Mouse (Mus musculus) left cerebral cortex, adult 8-10 months (tissue): ENCODE data around the gene Krt15. TPM values are rescaled to one million over a fixed set of nuclear protein-coding genes. Genes with fewer than 3 reads are reported as not detected.

Experiments
- DNase-seq, 2 experiments: peaks; one replicate each; pipeline ENCODE4 v3.0.0; 2022; ENCODE audit warnings: low spot score in 2 of 2
- total RNA-seq, 4 experiments: library from RNA; stranded (reverse); gene quantifications; 2 replicates each; pipeline ENCODE4 v1.2.4; 2022

The Krt15 gene
- total RNA-seq, 4 experiments from 2014 or later = not detected

GRCm38 (mm10) chr11:100124901-100125300, 10.8 kb downstream of the Krt15 start:
- no peak for DNase-seq

- DNase-seq = no peak
These were observed 14.3 kb downstream of the Krt15 start, which contains the start of gene Krt13 for GRCm38 (mm10) chr11:100121466-100121865. Krt13 (minus strand) TSS chr11:100121566.

- no peak for DNase-seq
These were observed 15.4 kb downstream of the Krt15 start for GRCm38 (mm10) chr11:100120331-100120730.

- DNase-seq = no peak
These were observed 22.0 kb downstream of the Krt15 start for GRCm38 (mm10) chr11:100113742-100114029.

- DNase-seq = no peak
These were observed 22.6 kb downstream of the Krt15 start for GRCm38 (mm10) chr11:100112935-100113741.

GRCm38 (mm10) chr11:100105576-100106122, 30.1 kb downstream of the Krt15 start, which contains the start of gene Krt36:
Krt36 (minus strand) TSS chr11:100105626.
- no peak for DNase-seq

- DNase-seq = no peak
These were observed 32.9 kb downstream of the Krt15 start for GRCm38 (mm10) chr11:100102693-100103429.

- no peak for DNase-seq
These were observed 35.3 kb downstream of the Krt15 start for GRCm38 (mm10) chr11:100100391-100100790.

- DNase-seq = no peak
These were observed 37.9 kb downstream of the Krt15 start for GRCm38 (mm10) chr11:100097819-100098218.

- DNase-seq = no peak
These were observed 39.6 kb downstream of the Krt15 start, which contains the start of gene Krt35 for GRCm38 (mm10) chr11:100096141-100096540. Krt35 (minus strand) TSS chr11:100096241.

- peak in 1 of 2 experiments; percentile 23 for DNase-seq
These were observed 47.2 kb downstream of the Krt15 start for GRCm38 (mm10) chr11:100088378-100089025.

- no peak for DNase-seq
These were observed 47.9 kb downstream of the Krt15 start, which contains the start of gene Krt32 for GRCm38 (mm10) chr11:100087861-100088260. Krt32 (minus strand) TSS chr11:100088226.

Other genes with a start within 250 kb of the Krt15 start
- gene Krtap31-1, start 228.0 kb downstream of the Krt15 start, total RNA-seq = not detected
- gene Gm11565, start 221.2 kb downstream of the Krt15 start, total RNA-seq = not detected
- gene Krtap31-2, start 199.6 kb downstream of the Krt15 start, total RNA-seq = not detected
- gene Krtap9-5, start 187.5 kb downstream of the Krt15 start, total RNA-seq = not detected
- not detected for gene Krtap29-1, start 156.9 kb downstream of the Krt15 start, total RNA-seq
- not detected for gene Krtap16-1, start 149.3 kb downstream of the Krt15 start, total RNA-seq
- gene Krtap17-1, start 141.9 kb downstream of the Krt15 start, total RNA-seq = not detected
- gene Krt33a, start 119.7 kb downstream of the Krt15 start, total RNA-seq = not detected
- gene Krt33b, start 106.1 kb downstream of the Krt15 start, total RNA-seq = not detected
- gene Krt34, start 94.4 kb downstream of the Krt15 start, total RNA-seq = not detected
- not detected for gene Krt31, start 85.4 kb downstream of the Krt15 start, total RNA-seq
- gene Krt32, start 47.7 kb downstream of the Krt15 start, total RNA-seq = not detected
- gene Krt35, start 39.7 kb downstream of the Krt15 start, total RNA-seq = not detected
- not detected for gene Krt36, start 30.3 kb downstream of the Krt15 start, total RNA-seq
- gene Krt13, start 14.4 kb downstream of the Krt15 start, total RNA-seq = not detected
- not detected for gene Krt19, start 12.7 kb upstream of the Krt15 start, total RNA-seq
- 1 to 10 TPM; 4.2 to 5.0 (median 4.4) TPM for gene Krt9, start 57.3 kb upstream of the Krt15 start, total RNA-seq
- not detected for gene Krt14, start 71.6 kb upstream of the Krt15 start, total RNA-seq
- not detected for gene Krt16, start 113.0 kb upstream of the Krt15 start, total RNA-seq
- gene Krt17, start 125.1 kb upstream of the Krt15 start, total RNA-seq = under 1 TPM in 1 of 4 experiments, not detected in 3; 0.50 TPM
- gene Krt42, start 133.9 kb upstream of the Krt15 start, total RNA-seq = not detected
- 100 to 1,000 TPM; 753 to 824 (median 763) TPM for gene Eif1, start 184.0 kb upstream of the Krt15 start, total RNA-seq
- not detected for gene Gast, start 198.5 kb upstream of the Krt15 start, total RNA-seq
- 100 to 1,000 TPM; 132 to 184 (median 175) TPM for gene Hap1, start 220.2 kb upstream of the Krt15 start, total RNA-seq